Mouse (Mus musculus) limb, embryonic 11.5 days (tissue): Measurements from ENCODE around the gene Hoxc13. TPM values are rescaled to one million over a fixed set of nuclear protein-coding genes. Genes with fewer than 3 reads are reported as not detected.

ENCODE experiments used
- ATAC-seq: fragments of 200-750 bp; cut with Nextera tagmentation; 2 replicates; pipeline ENCODE4 v1.8.0; 2017; ENCODE audit warnings: low read depth; ENCODE audit not compliant: insufficient number of reproducible peaks, low FRiP score, low TSS enrichment
- DNase-seq: peaks from one replicate; pipeline ENCODE4 v3.0.0-alpha.2; 2015; ENCODE audit warnings: low spot score
- H3K27ac ChIP-seq: fragments of 300-500 bp; sonication (generic); replicated peaks from 2 replicates; pipeline ENCODE4 v1.5.1; 2014; ENCODE audit warnings: low read depth, mild to moderate bottlenecking, low read length
- H3K27me3 ChIP-seq: fragments of 300-500 bp; sonication (generic); 2 replicates; pipeline ENCODE4 v1.6.1; 2014; ENCODE audit warnings: mild to moderate bottlenecking, low read length, mixed read lengths; ENCODE audit not compliant: control insufficient read depth, insufficient read depth
- H3K36me3 ChIP-seq: fragments of 300-500 bp; sonication (generic); 2 replicates; pipeline ENCODE4 v1.6.1; 2014; ENCODE audit warnings: mild to moderate bottlenecking, low read length, moderate library complexity, mixed read lengths; ENCODE audit not compliant: control insufficient read depth, insufficient read depth
- H3K4me1 ChIP-seq: fragments of 300-500 bp; sonication (generic); 2 replicates; pipeline ENCODE4 v1.6.1; 2014; ENCODE audit warnings: low read length, mixed read lengths; ENCODE audit not compliant: control insufficient read depth, insufficient read depth
- H3K4me2 ChIP-seq: fragments of 300-500 bp; sonication (generic); 2 replicates; pipeline ENCODE4 v1.6.1; 2014; ENCODE audit warnings: low read depth, mild to moderate bottlenecking, moderate library complexity; ENCODE audit not compliant: severe bottlenecking
- H3K4me3 ChIP-seq: fragments of 300-500 bp; sonication (generic); 2 replicates; pipeline ENCODE4 v1.5.1; 2014; ENCODE audit warnings: low read depth, low read length
- H3K9ac ChIP-seq: fragments of 300-500 bp; sonication (generic); 2 replicates; pipeline ENCODE4 v1.6.1; 2014; ENCODE audit warnings: mild to moderate bottlenecking, low read length
- H3K9me3 ChIP-seq: fragments of 300-500 bp; sonication (generic); 2 replicates; pipeline ENCODE4 v1.6.1; 2016; ENCODE audit warnings: low read length; ENCODE audit not compliant: control insufficient read depth
- WGBS: fragments of 180-500 bp; shearing (Covaris S2); extraction: QIAGEN DNeasy Blood & Tissue Kit; methylation state at CpG from one replicate; pipeline ENCODE4 v1.1.7; 2014; 5-methylcytosine and 5-hydroxymethylcytosine counted together
- polyA plus RNA-seq: library from polyadenylated mRNA; unstranded; fragments of >200 nt; fragmentation: Nextera tagmentation; extraction: Ambion mirVana; gene quantifications from 2 replicates; pipeline ENCODE4 v1.2.1, GENCODE M21; 2014

Gene Hoxc13
- polyA plus RNA-seq, 1 experiment from 2014 or later = 2.4 TPM

DNA sequence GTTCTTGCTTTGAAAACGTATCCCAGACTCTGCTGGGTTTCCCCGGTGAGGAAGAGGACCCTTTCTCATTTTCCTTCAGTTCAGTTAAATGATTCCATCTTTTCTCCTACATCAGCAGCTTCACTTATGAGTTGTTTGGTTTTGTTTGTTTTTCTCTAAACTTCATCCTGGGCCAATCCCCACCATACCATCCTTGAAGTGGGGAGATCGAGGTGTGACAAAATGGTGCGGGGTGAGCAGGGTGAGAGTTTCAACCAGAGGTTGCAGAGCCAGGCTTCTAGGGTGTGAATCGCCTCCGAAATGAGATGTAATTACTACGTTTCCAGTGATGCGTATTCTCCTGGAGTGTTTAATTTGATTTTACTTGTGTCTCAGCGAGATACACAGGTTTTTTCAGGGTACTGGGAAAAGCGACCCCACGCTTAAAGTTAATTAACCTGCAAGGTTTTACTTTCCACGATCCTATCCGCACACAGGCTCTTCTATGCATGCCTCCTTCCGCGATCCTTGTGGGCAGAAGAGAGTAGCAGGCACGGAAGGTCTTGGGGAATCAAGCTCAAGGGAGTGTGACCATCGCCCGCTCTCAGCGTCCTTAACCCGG lies 2.8 kb upstream of the Hoxc13 start:
- Histone ChIP-seq H3K4me3 (no peak overlapping the region), H3K9ac (no peak overlapping the region), H3K4me2 (no peak overlapping the region), H3K27ac (no peak overlapping the region), H3K36me3 (no peaks in the 10 kb centered on the region), H3K4me1 (peaks cover 6% of the 10 kb centered on the region; the same call in 1 of the 2 replicates), H3K9me3 (no peaks in the 10 kb centered on the region), H3K27me3 (peaks cover 90% of the 10 kb centered on the region)
- no peak for ATAC-seq
- peak; percentile 58 for DNase-seq
- under 1% methylated on average over 20 of the region's 20 CpGs for WGBS

DNA sequence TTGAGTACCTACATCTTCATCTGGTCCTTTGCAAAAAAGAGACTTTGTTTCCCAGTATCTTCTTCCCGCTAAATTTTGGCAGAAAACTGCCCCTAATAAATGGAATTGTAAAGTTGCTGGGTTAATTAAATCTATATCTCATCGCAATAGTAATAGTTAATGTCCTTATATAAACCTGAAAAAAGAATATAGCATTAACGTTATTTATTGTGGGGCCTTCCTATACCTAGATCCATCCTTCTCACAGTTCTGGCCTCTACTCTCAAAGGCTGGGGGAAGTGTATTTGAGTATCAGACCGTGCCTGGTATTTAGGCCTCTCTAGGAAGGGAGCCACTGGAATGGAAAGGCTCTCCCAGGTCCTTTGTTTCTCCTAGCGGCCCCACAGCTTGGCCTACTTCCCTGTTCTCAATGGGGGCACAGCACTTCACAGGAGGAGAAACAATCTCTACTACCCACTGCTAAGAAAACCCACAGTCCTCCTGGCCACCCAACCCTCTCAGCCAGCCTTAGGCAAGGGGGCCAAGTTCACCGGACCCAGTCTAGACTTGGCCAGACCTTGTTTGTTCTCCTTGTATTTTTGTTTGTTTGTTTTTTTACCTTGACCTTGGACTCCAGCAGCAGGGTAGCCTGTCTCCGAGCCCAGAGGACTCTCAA lies 2.2 kb upstream of the Hoxc13 start:
- H3K27ac ChIP-seq = no peak overlapping the region
- H3K36me3 ChIP-seq = no peaks in the 10 kb centered on the region

DNA sequence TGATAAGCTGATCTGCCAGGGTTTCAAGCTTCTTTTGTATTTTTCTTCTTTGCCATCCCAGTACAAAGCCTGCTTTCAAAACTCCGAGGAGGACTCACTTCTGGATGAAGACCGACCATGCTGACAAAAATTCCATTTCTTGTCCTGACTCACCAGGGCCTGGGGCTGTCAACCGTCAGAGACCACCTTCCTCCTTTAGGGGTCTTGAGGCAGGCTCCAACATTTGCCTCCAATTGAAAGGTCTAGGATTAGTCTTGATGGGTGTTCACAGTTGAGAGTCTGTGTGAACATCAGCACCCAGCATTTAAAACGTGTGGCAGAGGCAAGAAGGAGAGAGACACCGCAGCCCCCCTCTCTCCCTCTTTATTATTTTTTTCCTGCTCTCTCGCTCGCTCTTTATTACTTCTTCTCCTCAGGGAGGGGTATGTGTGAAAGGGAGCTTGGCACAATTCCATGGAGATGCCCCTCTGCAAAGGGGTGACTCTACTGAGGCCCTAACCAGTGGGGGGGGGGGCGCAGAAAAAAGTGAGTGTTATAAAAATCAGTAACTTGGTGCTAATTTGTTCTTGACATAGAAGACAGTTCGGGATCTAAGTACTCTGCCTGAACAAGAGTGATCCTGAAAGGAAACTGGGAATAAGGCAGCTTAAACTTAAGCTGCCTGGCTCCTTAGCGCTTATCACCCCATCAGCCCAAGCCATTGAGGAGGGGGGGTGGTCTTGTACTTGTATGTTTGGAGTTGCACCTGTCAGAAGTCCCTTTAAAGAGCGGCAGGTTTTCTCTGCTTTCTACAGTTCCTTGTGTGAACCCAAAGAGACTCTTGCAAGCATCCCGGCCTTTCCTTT lies 1.3 kb upstream of the Hoxc13 start:
- Histone ChIP-seq H3K9me3 (no peaks in the 10 kb centered on the region), H3K4me2 (no peak overlapping the region), H3K9ac (no peak overlapping the region), H3K4me1 (peaks cover 6% of the 10 kb centered on the region; the same call in 1 of the 2 replicates), H3K36me3 (no peaks in the 10 kb centered on the region), H3K4me3 (no peak overlapping the region), H3K27ac (no peak overlapping the region), H3K27me3 (peaks cover 93% of the 10 kb centered on the region)
- DNase-seq = peak; percentile 44
- no peak for ATAC-seq
- WGBS = 5% methylated on average over 12 of the region's 12 CpGs

More for the DNA sequence above, 2.2 kb upstream of the Hoxc13 start:
- Histone ChIP-seq H3K9ac (no peak overlapping the region), H3K9me3 (no peaks in the 10 kb centered on the region), H3K4me1 (peaks cover 6% of the 10 kb centered on the region; the same call in 1 of the 2 replicates), H3K4me2 (no peak overlapping the region), H3K4me3 (no peak overlapping the region), H3K27me3 (peaks cover 91% of the 10 kb centered on the region)
- no peak for ATAC-seq
- 3% methylated on average over 7 of the region's 7 CpGs for WGBS
- DNase-seq = peak; percentile 42

DNA sequence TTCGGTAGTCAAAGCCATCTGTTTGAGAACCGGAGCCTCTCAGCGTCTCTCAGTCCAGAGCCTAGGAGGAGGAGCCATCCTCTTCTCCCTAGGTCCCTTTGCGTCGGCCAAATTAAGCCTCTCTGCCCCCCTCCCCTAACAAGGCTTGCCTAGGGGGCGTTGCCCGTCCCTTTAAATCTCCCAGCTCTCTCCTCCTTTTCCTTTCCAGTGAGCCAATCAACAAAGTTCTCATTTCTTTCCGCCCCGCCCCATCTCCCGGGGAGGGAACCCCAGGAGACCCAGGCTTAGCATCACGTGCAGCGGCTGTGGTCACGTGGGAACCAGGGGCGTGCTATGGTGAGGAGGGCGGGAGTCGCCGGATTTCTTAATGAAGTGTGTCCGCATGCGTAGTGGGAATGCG lies 284 bp upstream of the Hoxc13 start:
- no peaks in the 10 kb centered on the region for H3K36me3 ChIP-seq
- no peak overlapping the region for H3K27ac ChIP-seq
- H3K27me3 ChIP-seq = peaks cover 94% of the 10 kb centered on the region
- H3K4me2 ChIP-seq = peak overlapping the region; percentile 32; the same call in 1 of the 2 replicates
- ATAC-seq (peak; percentile 79), DNase-seq (peak; percentile 90)
- peak overlapping the region; percentile 15; the same call in 1 of the 2 replicates for H3K4me3 ChIP-seq
- H3K9ac ChIP-seq = no peak overlapping the region
- H3K4me1 ChIP-seq = peaks cover 6% of the 10 kb centered on the region; the same call in 1 of the 2 replicates
- WGBS = 0% methylated on average over 20 of the region's 20 CpGs
- no peaks in the 10 kb centered on the region for H3K9me3 ChIP-seq

DNA sequence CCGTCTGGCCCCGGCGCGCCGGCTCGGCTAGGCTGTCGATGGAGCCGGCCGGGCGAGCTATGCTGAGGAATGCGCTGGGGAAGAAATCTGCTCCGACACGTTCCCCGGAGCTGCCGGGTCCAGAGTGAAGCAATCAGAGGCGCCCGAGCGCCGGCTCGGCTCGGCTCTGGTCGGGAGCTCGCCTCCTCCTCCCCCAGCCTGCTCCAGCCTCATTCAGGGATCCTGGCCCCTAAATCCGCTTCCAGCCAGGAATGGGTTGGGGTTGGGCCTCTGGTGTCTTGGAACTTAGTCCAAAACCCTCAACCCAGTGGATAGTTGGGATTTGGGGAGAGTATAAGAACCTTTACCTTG lies 1.1 kb downstream of the Hoxc13 start:
- no peak overlapping the region for H3K27ac ChIP-seq
- H3K4me2 ChIP-seq = peak overlapping the region; percentile 20

DNA sequence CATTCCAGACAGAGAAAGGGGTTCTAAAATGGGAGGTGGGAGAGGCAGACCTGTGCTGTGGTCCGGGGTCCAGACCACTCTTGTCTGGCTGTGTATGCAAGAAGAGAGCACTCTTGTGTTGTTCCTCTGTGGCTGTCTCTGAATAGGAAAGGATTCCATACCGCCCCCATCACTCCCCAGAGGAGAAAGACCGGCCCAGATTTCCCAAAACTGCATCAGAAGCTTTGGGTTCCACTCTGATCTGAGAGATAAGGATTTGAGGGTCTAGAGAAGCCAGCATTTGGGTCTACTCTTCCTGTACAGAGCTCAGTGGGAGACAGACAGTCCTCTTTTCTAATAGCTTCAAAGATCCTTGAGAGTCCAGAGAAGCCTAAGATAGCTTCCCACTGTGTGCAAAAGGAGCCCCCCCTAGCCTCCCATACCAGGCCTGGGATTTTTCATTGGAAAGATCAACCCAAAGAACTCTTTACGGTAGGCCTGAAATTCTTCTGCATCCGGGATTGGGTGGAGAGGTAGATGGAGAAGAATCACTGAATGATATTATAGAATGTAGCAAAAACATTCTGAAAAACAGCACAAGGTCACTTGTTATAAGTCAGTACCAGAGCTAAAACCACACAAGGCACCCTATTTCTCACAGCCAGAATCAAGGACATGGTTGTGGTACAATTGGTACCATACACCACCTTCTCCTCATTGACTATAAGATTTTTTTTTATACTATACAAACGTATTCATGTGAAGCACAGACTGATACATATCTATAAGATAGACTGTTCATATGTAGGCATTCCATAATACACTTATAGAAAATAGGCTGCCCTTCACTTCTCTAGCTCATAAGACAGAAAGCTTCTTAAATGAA lies 2.0 kb downstream of the Hoxc13 start:
- Histone ChIP-seq H3K4me1 (peaks cover 6% of the 10 kb centered on the region; the same call in 1 of the 2 replicates), H3K27ac (no peak overlapping the region), H3K4me3 (no peak overlapping the region), H3K27me3 (peaks cover 91% of the 10 kb centered on the region), H3K9me3 (no peaks in the 10 kb centered on the region), H3K4me2 (no peak overlapping the region), H3K9ac (no peak overlapping the region), H3K36me3 (no peaks in the 10 kb centered on the region)
- WGBS = 15% methylated on average over 6 of the region's 6 CpGs
- DNase-seq = peak; percentile 52
- ATAC-seq = no peak

More for the DNA sequence above, 1.1 kb downstream of the Hoxc13 start:
- H3K27me3 ChIP-seq = peaks cover 91% of the 10 kb centered on the region
- DNase-seq (peak; percentile 70), ATAC-seq (0 out of 2 replicates have a peak, but pooled peaks have one; percentile 18)
- WGBS = 0% methylated on average over 22 of the region's 24 CpGs
- no peaks in the 10 kb centered on the region for H3K36me3 ChIP-seq
- H3K9ac ChIP-seq = no peak overlapping the region
- H3K4me1 ChIP-seq = peaks cover 6% of the 10 kb centered on the region; the same call in 1 of the 2 replicates
- H3K9me3 ChIP-seq = no peaks in the 10 kb centered on the region
- peak overlapping the region; percentile 15; the same call in 1 of the 2 replicates for H3K4me3 ChIP-seq

DNA sequence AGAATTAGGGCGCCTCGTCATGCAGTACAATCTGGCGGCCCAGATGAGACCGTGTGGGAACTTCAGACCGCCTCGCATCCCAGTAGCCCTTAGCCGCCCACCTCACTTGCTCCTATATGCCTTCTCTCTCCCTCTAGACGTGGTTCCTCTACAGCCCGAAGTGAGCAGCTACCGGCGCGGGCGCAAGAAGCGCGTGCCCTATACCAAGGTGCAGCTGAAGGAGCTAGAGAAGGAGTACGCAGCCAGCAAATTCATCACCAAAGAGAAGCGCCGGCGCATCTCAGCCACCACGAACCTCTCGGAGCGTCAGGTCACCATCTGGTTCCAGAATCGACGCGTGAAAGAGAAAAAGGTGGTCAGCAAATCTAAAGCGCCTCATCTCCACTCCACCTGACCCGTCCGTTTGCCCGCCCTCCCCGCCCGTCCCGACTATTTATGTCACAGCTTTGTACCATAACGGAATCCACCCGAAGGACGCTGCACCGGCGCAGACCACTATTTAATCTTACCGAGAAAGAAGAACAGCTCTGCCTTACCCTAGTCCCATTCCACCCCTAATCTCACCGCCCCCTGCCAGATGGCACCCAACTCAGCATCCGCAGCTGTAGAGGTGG lies 6.2 kb downstream of the Hoxc13 start:
- H3K4me1 ChIP-seq = no peaks in the 10 kb centered on the region
- WGBS = under 1% methylated on average over 40 of the region's 40 CpGs
- H3K4me3 ChIP-seq = no peak overlapping the region
- ATAC-seq (no peak), DNase-seq (peak; percentile 66)
- no peaks in the 10 kb centered on the region for H3K9me3 ChIP-seq
- no peaks in the 10 kb centered on the region for H3K36me3 ChIP-seq
- H3K27ac ChIP-seq = no peak overlapping the region
- H3K27me3 ChIP-seq = peaks cover 93% of the 10 kb centered on the region
- H3K9ac ChIP-seq = no peak overlapping the region
- no peak overlapping the region for H3K4me2 ChIP-seq
